Mouse (Mus musculus) frontal cortex, postnatal 25 days (tissue): Measurements from ENCODE around the gene Samd1.
A peak's percentile ranks its signal among the peaks of the same experiment; 100 is the strongest.

ENCODE experiments used
- DNase-seq, 2 experiments: peaks; one replicate each; pipeline ENCODE4 v3.0.0; 2022; ENCODE audit warnings: low spot score in 2 of 2

Samd1 gene

GRCm38 (mm10) chr8:84011705-84012498, 14.4 kb downstream of the Samd1 start, which contains the start of gene 2210011C24Rik:
TSS of gene 2210011C24Rik (minus strand) at chr8:84012171.
- no peak for DNase-seq

GRCm38 (mm10) chr8:84012499-84013165, 15.2 kb downstream of the Samd1 start:
- no peak for DNase-seq

GRCm38 (mm10) chr8:84015833-84016232, 18.4 kb downstream of the Samd1 start:
- DNase-seq = no peak

- no peak for DNase-seq
Measured at GRCm38 (mm10) chr8:84019738-84020137, 22.3 kb downstream of the Samd1 start.

GRCm38 (mm10) chr8:84021096-84021495, 23.6 kb downstream of the Samd1 start, which contains the start of gene Palm3:
TSS of gene Palm3 (plus strand) at chr8:84021471.
- no peak for DNase-seq

GRCm38 (mm10) chr8:84021569-84021968, 24.1 kb downstream of the Samd1 start:
- DNase-seq = no peak

- no peak for DNase-seq
Measured at GRCm38 (mm10) chr8:84023085-84023484, 25.6 kb downstream of the Samd1 start.

GRCm38 (mm10) chr8:84023631-84024030, 26.2 kb downstream of the Samd1 start:
- no peak for DNase-seq

GRCm38 (mm10) chr8:84024171-84024570, 26.7 kb downstream of the Samd1 start:
- DNase-seq = no peak

- DNase-seq = no peak
Measured at GRCm38 (mm10) chr8:84025863-84026262, 28.4 kb downstream of the Samd1 start.

GRCm38 (mm10) chr8:84027449-84027848, 30.0 kb downstream of the Samd1 start:
- DNase-seq = no peak

- DNase-seq = no peak
Measured at GRCm38 (mm10) chr8:84029272-84029671, 31.8 kb downstream of the Samd1 start.

GRCm38 (mm10) chr8:84032777-84033176, 35.3 kb downstream of the Samd1 start:
- DNase-seq = no peak

GRCm38 (mm10) chr8:84038015-84038414, 40.5 kb downstream of the Samd1 start:
- DNase-seq = no peak

GRCm38 (mm10) chr8:84039050-84039449, 41.6 kb downstream of the Samd1 start:
- peak; percentile 58 to 68 for DNase-seq

GRCm38 (mm10) chr8:84042066-84042947, 44.8 kb downstream of the Samd1 start, which contains the start of gene Il27ra:
TSS of gene Il27ra (minus strand) at chr8:84042589.
- DNase-seq = peak in 1 of 2 experiments; percentile 20

GRCm38 (mm10) chr8:84042948-84043342, 45.5 kb downstream of the Samd1 start:
- no peak for DNase-seq

GRCm38 (mm10) chr8:84044103-84044502, 46.6 kb downstream of the Samd1 start:
- DNase-seq = no peak

- DNase-seq = no peak
Measured at GRCm38 (mm10) chr8:84044900-84045299, 47.4 kb downstream of the Samd1 start, which contains the start of gene Rln3. TSS of gene Rln3 (minus strand) at chr8:84045000.

GRCm38 (mm10) chr8:84046505-84046904, 49.0 kb downstream of the Samd1 start:
- DNase-seq = no peak

GRCm38 (mm10) chr8:84048171-84048570, 50.7 kb downstream of the Samd1 start:
- no peak for DNase-seq
